Comparison of ENCODE assay signal across 10 mouse cellular contexts in the genomic region with DNA sequence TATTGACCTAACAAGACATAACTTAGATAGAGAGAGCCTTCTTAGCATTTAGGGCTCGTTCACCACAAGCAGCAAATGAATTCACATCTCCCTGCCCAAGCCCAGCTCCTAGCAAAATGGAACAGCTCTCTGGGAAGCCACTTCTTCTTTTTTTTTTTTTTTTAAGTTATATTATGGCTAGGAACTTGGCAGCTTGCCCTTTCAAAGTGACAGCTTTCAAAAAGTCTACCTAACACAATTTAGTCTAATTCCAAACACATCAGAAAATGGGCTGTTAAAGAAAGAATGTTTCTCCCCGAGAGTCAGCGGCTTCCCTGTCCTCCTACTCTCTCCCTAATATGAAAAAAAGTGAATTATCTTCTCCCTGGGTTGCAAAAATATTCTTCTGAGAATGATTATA.
"Had no signal": no experiment of that assay in that cellular context is flagged by ENCODE, and none has a peak within 500 bp of the region (broad histone marks: within the 10 kb centered on the region; RNA-seq: fewer than 3 reads in every experiment).

No protein-coding gene starts in this region.

- ATAC-seq: midbrain, embryonic 15.5 days had no signal

- DNase-seq: kidney, adult 11 months; kidney, adult 9 months; kidney, postnatal 36 days; layer of hippocampus, adult 9-11 months; layer of hippocampus, postnatal 36 days; lung, adult 2 months; lung, postnatal 10 days; thymus, adult 18-20 months; thymus, postnatal 14 days had no signal
